Mouse (Mus musculus) embryonic facial prominence, embryonic 12.5 days (tissue): ENCODE results near the gene Gm45623. TPM values are rescaled to one million over a fixed set of nuclear protein-coding genes. Genes with fewer than 3 reads are reported as not detected.

Experiments
- ATAC-seq: fragments of 200-750 bp; cut with Nextera tagmentation; 2 replicates; pipeline ENCODE4 v1.8.0; 2017; ENCODE audit not compliant: insufficient number of reproducible peaks, insufficient read depth, low FRiP score, low TSS enrichment
- H3K27ac ChIP-seq: fragments of 300-500 bp; sonication (generic); 2 replicates; pipeline ENCODE4 v1.5.1; 2016; ENCODE audit warnings: mild to moderate bottlenecking
- H3K27me3 ChIP-seq: fragments of 300-500 bp; sonication (generic); 2 replicates; pipeline ENCODE4 v1.6.1; 2016; ENCODE audit warnings: mild to moderate bottlenecking, moderate library complexity
- H3K36me3 ChIP-seq: fragments of 300-500 bp; sonication (generic); 2 replicates; pipeline ENCODE4 v1.6.1; 2016; ENCODE audit warnings: mild to moderate bottlenecking
- H3K4me1 ChIP-seq: fragments of 300-500 bp; sonication (generic); 2 replicates; pipeline ENCODE4 v1.6.1; 2016
- H3K4me2 ChIP-seq: fragments of 300-500 bp; sonication (generic); replicated peaks from 2 replicates; pipeline ENCODE4 v1.6.1; 2016; ENCODE audit warnings: mild to moderate bottlenecking, moderate library complexity
- H3K4me3 ChIP-seq: fragments of 300-500 bp; sonication (generic); 2 replicates; pipeline ENCODE4 v1.5.1; 2016; ENCODE audit warnings: mild to moderate bottlenecking
- H3K9ac ChIP-seq: fragments of 300-500 bp; sonication (generic); 2 replicates; pipeline ENCODE4 v1.6.1; 2016; ENCODE audit warnings: mild to moderate bottlenecking, moderate library complexity
- H3K9me3 ChIP-seq: fragments of 300-500 bp; sonication (generic); 2 replicates; pipeline ENCODE4 v1.6.1; 2016; ENCODE audit warnings: mild to moderate bottlenecking, moderate library complexity
- WGBS: fragments of 180-500 bp; shearing (Covaris S2); methylation state at CpG from one replicate; pipeline ENCODE4 v1.1.7; 2016; 5-methylcytosine and 5-hydroxymethylcytosine counted together
- polyA plus RNA-seq: library from polyadenylated mRNA; unstranded; fragments of >200 nt; fragmentation: Nextera tagmentation; extraction: Ambion mirVana; gene quantifications from 2 replicates; pipeline ENCODE4 v1.2.1, GENCODE M21; 2016

Gene Gm45623
- polyA plus RNA-seq = 0.46 and 0.47 TPM in 2 replicates

GRCm38 (mm10) chr13:56753192-56753951 is at the start of gene Gm45623:
Gm45623 (minus strand) TSS chr13:56753827.
- Histone ChIP-seq H3K9me3 (no peaks in the 10 kb centered on the region), H3K9ac (peak within 1 kb of the TSS; percentile 53), H3K4me3 (peak within 1 kb of the TSS; percentile 49), H3K27ac (no peak within 1 kb of the TSS), H3K4me2 (peak within 1 kb of the TSS; percentile 97), H3K4me1 (peaks cover 30% of the 10 kb centered on the region), H3K27me3 (peaks cover 57% of the 10 kb centered on the region), H3K36me3 (no peaks in the 10 kb centered on the region)
- no peak for ATAC-seq
- 1% methylated on average over 71 of the region's 71 CpGs for WGBS

- H3K27ac ChIP-seq = no peak overlapping the region
- no peak overlapping the region for H3K4me2 ChIP-seq
- no peak overlapping the region for H3K9ac ChIP-seq
- H3K27me3 ChIP-seq = no peaks in the 10 kb centered on the region
- H3K9me3 ChIP-seq = no peaks in the 10 kb centered on the region
- H3K4me3 ChIP-seq = no peak overlapping the region
- no peaks in the 10 kb centered on the region for H3K36me3 ChIP-seq
- no peak for ATAC-seq
- H3K4me1 ChIP-seq = peaks cover 9% of the 10 kb centered on the region; the same call in 1 of the 2 replicates
- 81% methylated on average over 7 of the region's 7 CpGs for WGBS
These were observed 43.8 kb upstream of the Gm45623 start for GRCm38 (mm10) chr13:56797459-56797858.

- no peaks in the 10 kb centered on the region for H3K27me3 ChIP-seq
- H3K4me3 ChIP-seq = no peak overlapping the region
- ATAC-seq = no peak
- no peak overlapping the region for H3K4me2 ChIP-seq
- peaks cover 17% of the 10 kb centered on the region; the same call in 1 of the 2 replicates for H3K4me1 ChIP-seq
- H3K27ac ChIP-seq = no peak overlapping the region
- 74% methylated on average over 7 of the region's 7 CpGs for WGBS
- H3K9ac ChIP-seq = no peak overlapping the region
- H3K9me3 ChIP-seq = no peaks in the 10 kb centered on the region
- no peaks in the 10 kb centered on the region for H3K36me3 ChIP-seq
These were observed 41.9 kb upstream of the Gm45623 start for GRCm38 (mm10) chr13:56795501-56795900.

- H3K4me1 ChIP-seq = peaks cover 17% of the 10 kb centered on the region; the same call in 1 of the 2 replicates
- H3K27ac ChIP-seq = no peak overlapping the region
- H3K4me3 ChIP-seq = no peak overlapping the region
- H3K9ac ChIP-seq = no peak overlapping the region
- no peak overlapping the region for H3K4me2 ChIP-seq
- H3K36me3 ChIP-seq = no peaks in the 10 kb centered on the region
- WGBS = 29% methylated on average over 7 of the region's 7 CpGs
- ATAC-seq = no peak
- H3K9me3 ChIP-seq = no peaks in the 10 kb centered on the region
- no peaks in the 10 kb centered on the region for H3K27me3 ChIP-seq
These were observed 40.8 kb upstream of the Gm45623 start for GRCm38 (mm10) chr13:56794441-56794840.

GRCm38 (mm10) chr13:56792844-56793243 is 39.2 kb upstream of the Gm45623 start:
- no peaks in the 10 kb centered on the region for H3K9me3 ChIP-seq
- 87% methylated on average over 3 of the region's 3 CpGs for WGBS
- no peaks in the 10 kb centered on the region for H3K27me3 ChIP-seq
- no peak overlapping the region for H3K4me2 ChIP-seq
- ATAC-seq = no peak
- peaks cover 17% of the 10 kb centered on the region; the same call in 1 of the 2 replicates for H3K4me1 ChIP-seq
- no peaks in the 10 kb centered on the region for H3K36me3 ChIP-seq
- no peak overlapping the region for H3K4me3 ChIP-seq
- H3K9ac ChIP-seq = no peak overlapping the region
- no peak overlapping the region for H3K27ac ChIP-seq

GRCm38 (mm10) chr13:56790683-56791082 is 37.1 kb upstream of the Gm45623 start:
- WGBS = 87% methylated on average over 3 of the region's 3 CpGs
- Histone ChIP-seq H3K27me3 (no peaks in the 10 kb centered on the region), H3K27ac (no peak overlapping the region)

GRCm38 (mm10) chr13:56782621-56783020 is 29.0 kb upstream of the Gm45623 start:
- no peak overlapping the region for H3K27ac ChIP-seq
- ATAC-seq = no peak
- no peaks in the 10 kb centered on the region for H3K36me3 ChIP-seq
- H3K4me1 ChIP-seq = peaks cover 5% of the 10 kb centered on the region; the same call in 1 of the 2 replicates
- H3K9me3 ChIP-seq = no peaks in the 10 kb centered on the region
- H3K9ac ChIP-seq = no peak overlapping the region
- no peak overlapping the region for H3K4me2 ChIP-seq
- H3K27me3 ChIP-seq = no peaks in the 10 kb centered on the region
- H3K4me3 ChIP-seq = no peak overlapping the region
- WGBS = 73% methylated on average over 1 of the region's 1 CpGs

More at GRCm38 (mm10) chr13:56790683-56791082, 37.1 kb upstream of the Gm45623 start:
- Histone ChIP-seq H3K9me3 (no peaks in the 10 kb centered on the region), H3K9ac (no peak overlapping the region), H3K4me2 (no peak overlapping the region), H3K4me3 (no peak overlapping the region), H3K36me3 (no peaks in the 10 kb centered on the region), H3K4me1 (peaks cover 17% of the 10 kb centered on the region; the same call in 1 of the 2 replicates)
- ATAC-seq = no peak

- Histone ChIP-seq H3K9me3 (no peaks in the 10 kb centered on the region), H3K4me2 (no peak overlapping the region), H3K27ac (no peak overlapping the region), H3K36me3 (no peaks in the 10 kb centered on the region), H3K27me3 (no peaks in the 10 kb centered on the region), H3K4me1 (peaks cover 5% of the 10 kb centered on the region; the same call in 1 of the 2 replicates), H3K4me3 (no peak overlapping the region), H3K9ac (no peak overlapping the region)
- ATAC-seq = no peak
- 91% methylated on average over 3 of the region's 3 CpGs for WGBS
These were observed 28.1 kb upstream of the Gm45623 start for GRCm38 (mm10) chr13:56781697-56782096.

GRCm38 (mm10) chr13:56780746-56781469 is 27.3 kb upstream of the Gm45623 start:
- Histone ChIP-seq H3K27ac (no peak overlapping the region), H3K36me3 (no peaks in the 10 kb centered on the region), H3K9ac (no peak overlapping the region), H3K4me3 (no peak overlapping the region), H3K27me3 (no peaks in the 10 kb centered on the region; the same call in 1 of the 2 replicates), H3K9me3 (no peaks in the 10 kb centered on the region), H3K4me1 (peaks cover 5% of the 10 kb centered on the region; the same call in 1 of the 2 replicates), H3K4me2 (no peak overlapping the region)
- ATAC-seq = no peak
- 60% methylated on average over 13 of the region's 13 CpGs for WGBS

GRCm38 (mm10) chr13:56774304-56774703 is 20.7 kb upstream of the Gm45623 start:
- peaks cover 13% of the 10 kb centered on the region; the same call in 1 of the 2 replicates for H3K4me1 ChIP-seq
- H3K4me3 ChIP-seq = no peak overlapping the region
- H3K4me2 ChIP-seq = no peak overlapping the region
- no peaks in the 10 kb centered on the region for H3K9me3 ChIP-seq
- H3K27me3 ChIP-seq = no peaks in the 10 kb centered on the region; the same call in 1 of the 2 replicates
- no peak for ATAC-seq
- no peak overlapping the region for H3K27ac ChIP-seq
- WGBS = 33% methylated on average over 5 of the region's 5 CpGs
- no peaks in the 10 kb centered on the region for H3K36me3 ChIP-seq
- H3K9ac ChIP-seq = no peak overlapping the region

- H3K27ac ChIP-seq = no peak overlapping the region
- H3K4me2 ChIP-seq = no peak overlapping the region
- no peaks in the 10 kb centered on the region for H3K9me3 ChIP-seq
- H3K9ac ChIP-seq = no peak overlapping the region
- H3K4me3 ChIP-seq = no peak overlapping the region
- H3K36me3 ChIP-seq = no peaks in the 10 kb centered on the region
- no peak for ATAC-seq
- H3K27me3 ChIP-seq = no peaks in the 10 kb centered on the region; the same call in 1 of the 2 replicates
- peaks cover 13% of the 10 kb centered on the region; the same call in 1 of the 2 replicates for H3K4me1 ChIP-seq
- 48% methylated on average over 14 of the region's 14 CpGs for WGBS
These were observed 19.7 kb upstream of the Gm45623 start for GRCm38 (mm10) chr13:56773262-56773870.
